Mouse (Mus musculus): ENCODE measurements around the gene Gorasp1.

DNA sequence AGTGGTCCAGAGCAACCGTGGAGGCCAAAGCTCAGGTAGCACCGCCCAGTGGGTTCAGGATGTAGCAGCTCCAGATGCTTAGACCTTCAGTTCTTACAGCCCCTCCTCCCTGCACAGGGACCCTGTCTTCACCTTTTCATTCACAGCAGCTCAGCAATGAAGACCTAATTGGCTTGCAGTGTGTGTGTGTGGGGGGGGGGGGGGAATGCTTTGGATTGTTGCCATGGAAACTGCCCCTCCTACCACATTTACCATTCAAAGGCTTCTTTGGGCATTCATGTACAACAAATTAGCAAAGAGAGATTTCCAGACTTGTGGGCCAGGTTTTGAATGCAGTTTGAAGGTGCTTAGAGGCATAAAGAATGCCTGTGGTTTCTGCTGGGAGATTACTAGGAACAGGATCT, 48.5 kb downstream of the Gorasp1 start:
- no peak for TF ChIP-seq TAL1 (IDR thresholded peaks at IDR 0.05; ENCODE audit: low read length)
- no peak for TF ChIP-seq GATA1 (IDR thresholded peaks at IDR 0.05; ENCODE audit: low read length)

Data from erythroblast, embryonic 14.5 days (primary cell).